Mouse (Mus musculus) urinary bladder, postnatal 14 days (tissue): Measurements from ENCODE around the gene Btbd11.
A peak's percentile ranks its signal among the peaks of the same experiment; 100 is the strongest.
"Not testable (repeated sequence)": the region's sequence is repeated elsewhere in the genome, so short reads cannot be mapped to it uniquely, and the experiment has no call there.

Source experiments
- DNase-seq: peaks from one replicate; pipeline ENCODE4 v3.0.0; 2021; ENCODE audit warnings: low spot score

The Btbd11 gene

GRCm38 (mm10) chr10:85655881-85656280 lies 269.3 kb downstream of the Btbd11 start:
- DNase-seq, result no peak

GRCm38 (mm10) chr10:85657886-85658285 lies 271.3 kb downstream of the Btbd11 start:
- DNase-seq, result no peak

GRCm38 (mm10) chr10:85673512-85673921 lies 286.9 kb downstream of the Btbd11 start:
- no peak for DNase-seq

GRCm38 (mm10) chr10:85678635-85679034 lies 292.0 kb downstream of the Btbd11 start:
- DNase-seq, result peak; percentile 41

- DNase-seq, result no peak
These were observed 295.8 kb downstream of the Btbd11 start for GRCm38 (mm10) chr10:85682446-85682845.

- not testable (repeated sequence) for DNase-seq
These were observed 307.8 kb downstream of the Btbd11 start for GRCm38 (mm10) chr10:85694429-85694828.

- no peak for DNase-seq
These were observed 313.1 kb downstream of the Btbd11 start for GRCm38 (mm10) chr10:85699721-85700120.

- not testable (repeated sequence) for DNase-seq
These were observed 323.2 kb downstream of the Btbd11 start for GRCm38 (mm10) chr10:85709790-85710189.
